Mouse (Mus musculus) embryonic facial prominence, embryonic 13.5 days (tissue): ENCODE measurements around the gene Zfhx3. TPM values are rescaled to one million over a fixed set of nuclear protein-coding genes. Genes with fewer than 3 reads are reported as not detected.

Source experiments
- ATAC-seq: fragments of 200-750 bp; cut with Nextera tagmentation; 2 replicates; pipeline ENCODE4 v1.8.0; 2017; ENCODE audit warnings: low read depth; ENCODE audit not compliant: insufficient number of reproducible peaks, insufficient read depth, low FRiP score, low TSS enrichment
- H3K27ac ChIP-seq: fragments of 300-500 bp; sonication (generic); 2 replicates; pipeline ENCODE4 v1.5.1; 2015; ENCODE audit warnings: moderate library complexity, mild to moderate bottlenecking, inconsistent platforms
- H3K27me3 ChIP-seq: fragments of 300-500 bp; sonication (generic); 2 replicates; pipeline ENCODE4 v1.6.1; 2015; ENCODE audit warnings: mild to moderate bottlenecking, inconsistent platforms
- H3K36me3 ChIP-seq: fragments of 300-500 bp; sonication (generic); 2 replicates; pipeline ENCODE4 v1.6.1; 2015; ENCODE audit warnings: mild to moderate bottlenecking, inconsistent platforms
- H3K4me1 ChIP-seq: fragments of 300-500 bp; sonication (generic); 2 replicates; pipeline ENCODE4 v1.6.1; 2015; ENCODE audit warnings: inconsistent platforms
- H3K4me2 ChIP-seq: fragments of 300-500 bp; sonication (generic); 2 replicates; pipeline ENCODE4 v1.6.1; 2015; ENCODE audit warnings: moderate library complexity, mild to moderate bottlenecking, inconsistent platforms
- H3K4me3 ChIP-seq: fragments of 300-500 bp; sonication (generic); 2 replicates; pipeline ENCODE4 v1.5.1; 2015; ENCODE audit warnings: mild to moderate bottlenecking, inconsistent platforms
- H3K9ac ChIP-seq: fragments of 300-500 bp; sonication (generic); 2 replicates; pipeline ENCODE4 v1.6.1; 2015; ENCODE audit warnings: mild to moderate bottlenecking, inconsistent platforms
- H3K9me3 ChIP-seq: fragments of 300-500 bp; sonication (generic); 2 replicates; pipeline ENCODE4 v1.6.1; 2016; ENCODE audit warnings: inconsistent platforms
- WGBS: fragments of 180-500 bp; shearing (Covaris S2); methylation state at CpG from one replicate; pipeline ENCODE4 v1.1.7; 2015; ENCODE audit warnings: mixed read lengths; 5-methylcytosine and 5-hydroxymethylcytosine counted together
- polyA plus RNA-seq: library from polyadenylated mRNA; unstranded; fragments of >200 nt; fragmentation: Nextera tagmentation; extraction: Ambion mirVana; gene quantifications from 2 replicates; pipeline ENCODE4 v1.2.1, GENCODE M21; 2015

Zfhx3 gene
- polyA plus RNA-seq, 1 experiment from 2014 or later = 29.9 TPM

DNA sequence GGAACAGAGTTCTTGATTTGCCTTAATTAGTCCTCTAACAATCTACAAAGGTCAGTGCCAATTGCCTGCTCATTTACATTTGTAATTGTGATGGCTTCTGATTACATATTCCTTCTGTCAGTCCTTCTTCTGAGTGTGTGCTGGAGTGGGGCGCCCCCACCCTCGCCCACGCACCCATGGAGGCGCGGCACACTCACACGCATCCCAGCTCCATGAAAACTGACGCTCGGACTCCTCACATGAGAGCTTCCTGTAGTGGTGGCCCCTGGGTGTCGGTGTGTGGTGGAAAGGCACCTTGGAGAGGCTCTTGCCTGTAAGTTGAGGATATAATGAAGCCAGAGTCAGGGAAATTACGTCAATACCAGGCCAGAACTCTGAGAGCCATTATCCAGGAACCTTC, 921.0 kb downstream of the Zfhx3 start:
- 0 out of 2 replicates have a peak, but pooled peaks have one; percentile 32 for ATAC-seq
- Histone ChIP-seq H3K4me1 (peaks cover 28% of the 10 kb centered on the region), H3K27me3 (no peaks in the 10 kb centered on the region), H3K27ac (0 out of 2 replicates have a peak overlapping the region, but pooled peaks have one; percentile 4), H3K9me3 (no peaks in the 10 kb centered on the region), H3K9ac (no peak overlapping the region), H3K36me3 (peaks cover 21% of the 10 kb centered on the region), H3K4me2 (no peak overlapping the region), H3K4me3 (no peak overlapping the region)
- 87% methylated on average over 10 of the region's 10 CpGs for WGBS

DNA sequence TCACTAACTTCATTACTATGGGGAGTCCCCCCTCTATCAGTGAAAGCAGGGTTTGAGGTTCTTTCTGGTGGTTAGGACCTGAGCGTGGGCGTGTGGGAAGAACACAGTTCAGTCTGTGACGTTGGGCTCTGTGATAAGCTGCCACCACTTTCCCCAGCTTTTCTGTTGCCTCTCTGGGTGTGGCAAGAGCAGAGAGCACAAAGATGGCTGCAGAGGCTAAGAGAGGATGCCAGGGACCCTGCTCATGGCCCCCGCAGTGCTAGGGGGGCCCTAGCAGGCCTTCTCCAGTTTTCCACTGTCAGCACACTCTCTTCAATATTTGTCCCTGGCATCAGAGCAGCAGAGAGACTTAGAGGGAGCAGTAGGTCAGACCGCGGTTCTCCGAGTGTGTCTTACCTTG, 924.0 kb downstream of the Zfhx3 start:
- no peaks in the 10 kb centered on the region for H3K9me3 ChIP-seq
- no peaks in the 10 kb centered on the region for H3K27me3 ChIP-seq
- H3K4me1 ChIP-seq = peaks cover 35% of the 10 kb centered on the region
- no peak overlapping the region for H3K4me3 ChIP-seq
- no peak overlapping the region for H3K27ac ChIP-seq
- peaks cover 18% of the 10 kb centered on the region for H3K36me3 ChIP-seq
- 89% methylated on average over 7 of the region's 7 CpGs for WGBS
- H3K4me2 ChIP-seq = no peak overlapping the region
- no peak for ATAC-seq
- no peak overlapping the region for H3K9ac ChIP-seq

DNA sequence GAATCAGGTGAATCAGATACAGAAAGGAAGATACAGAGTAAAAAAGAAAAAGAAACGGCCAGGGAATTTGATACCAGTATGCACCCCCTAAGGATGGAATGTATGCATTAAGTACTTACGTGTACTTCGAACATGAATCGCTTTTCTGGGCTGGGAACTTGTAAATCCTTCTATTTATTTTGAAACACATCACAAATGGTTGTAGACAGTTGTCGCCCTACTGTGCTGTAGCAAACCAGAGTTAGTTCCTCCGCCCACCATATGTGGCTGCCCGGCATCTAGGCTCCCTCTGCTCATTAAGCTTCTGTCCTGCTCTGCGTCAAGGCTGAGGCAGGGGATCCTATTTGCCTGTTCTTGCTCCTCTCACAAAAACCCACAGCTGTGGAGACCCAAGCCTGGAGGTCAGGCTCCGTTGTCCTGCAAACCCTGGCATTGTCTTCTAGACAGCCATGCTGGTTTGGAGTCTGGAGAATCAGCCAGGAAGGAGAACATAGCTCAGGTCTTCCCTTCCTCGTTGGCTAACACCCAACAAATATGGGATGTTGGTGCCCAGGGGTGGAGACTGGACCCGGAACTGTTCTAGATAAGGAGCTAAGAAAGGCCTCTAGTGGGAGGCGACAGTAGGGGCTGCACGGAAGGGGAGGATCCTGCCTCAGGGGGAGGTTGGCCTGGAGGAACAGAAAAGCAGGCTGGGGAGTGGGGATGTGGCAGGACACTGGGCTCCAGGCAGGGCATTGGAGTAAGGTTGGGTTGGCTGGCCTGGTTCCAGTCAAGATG, 925.2 kb downstream of the Zfhx3 start:
- Histone ChIP-seq H3K36me3 (peaks cover 18% of the 10 kb centered on the region; the same call in 1 of the 2 replicates), H3K4me3 (no peak overlapping the region), H3K9me3 (no peaks in the 10 kb centered on the region), H3K9ac (no peak overlapping the region), H3K4me2 (no peak overlapping the region), H3K4me1 (peaks cover 33% of the 10 kb centered on the region), H3K27ac (no peak overlapping the region), H3K27me3 (no peaks in the 10 kb centered on the region)
- 68% methylated on average over 13 of the region's 13 CpGs for WGBS
- 0 out of 2 replicates have a peak, but pooled peaks have one; percentile 13 for ATAC-seq

DNA sequence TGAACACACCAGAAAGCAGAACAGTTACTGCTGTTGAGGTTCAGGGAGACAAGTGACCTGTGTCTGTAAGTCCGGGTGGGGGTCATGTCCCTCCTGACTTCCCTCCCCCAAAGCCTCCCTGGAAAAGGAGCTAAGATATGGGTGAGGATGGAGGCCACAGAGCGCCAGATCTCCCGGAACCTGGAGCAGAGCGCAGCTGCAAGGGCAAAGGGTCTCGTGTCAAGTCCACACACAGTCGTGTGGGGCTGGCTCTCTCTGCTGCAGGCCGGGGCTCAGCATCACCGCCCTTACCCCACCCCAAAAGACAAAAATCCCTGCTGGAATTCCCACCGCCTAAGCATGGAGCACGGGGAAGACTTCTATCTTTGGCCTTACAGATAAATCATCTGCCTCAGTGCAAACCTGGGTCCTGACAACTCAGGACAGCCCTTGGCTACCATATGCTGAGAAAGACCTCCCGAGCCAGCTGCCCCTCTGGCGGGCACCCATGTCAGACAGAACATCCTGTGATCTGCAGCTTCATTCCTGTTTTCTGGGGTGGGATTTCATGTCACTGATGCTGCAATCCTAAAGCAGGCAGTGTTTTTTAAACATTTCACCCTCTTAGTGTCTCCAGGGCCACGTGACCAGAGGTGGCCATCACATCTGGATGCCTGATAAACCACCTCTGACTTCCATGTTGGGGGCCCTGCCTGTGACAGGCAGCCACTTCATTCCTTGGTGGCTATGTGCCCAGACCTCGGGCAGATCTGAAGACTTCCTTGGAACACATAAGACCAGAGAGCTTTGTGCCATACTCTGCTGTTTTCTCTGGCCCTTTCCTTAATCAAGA, 926.0 kb downstream of the Zfhx3 start:
- H3K9ac ChIP-seq = no peak overlapping the region
- no peaks in the 10 kb centered on the region for H3K27me3 ChIP-seq
- H3K4me2 ChIP-seq = no peak overlapping the region
- peaks cover 26% of the 10 kb centered on the region for H3K4me1 ChIP-seq
- 80% methylated on average over 14 of the region's 14 CpGs for WGBS
- no peaks in the 10 kb centered on the region for H3K9me3 ChIP-seq
- H3K36me3 ChIP-seq = peaks cover 22% of the 10 kb centered on the region; the same call in 1 of the 2 replicates
- H3K27ac ChIP-seq = peak overlapping the region; percentile 19; the same call in 1 of the 2 replicates
- no peak for ATAC-seq
- H3K4me3 ChIP-seq = no peak overlapping the region

DNA sequence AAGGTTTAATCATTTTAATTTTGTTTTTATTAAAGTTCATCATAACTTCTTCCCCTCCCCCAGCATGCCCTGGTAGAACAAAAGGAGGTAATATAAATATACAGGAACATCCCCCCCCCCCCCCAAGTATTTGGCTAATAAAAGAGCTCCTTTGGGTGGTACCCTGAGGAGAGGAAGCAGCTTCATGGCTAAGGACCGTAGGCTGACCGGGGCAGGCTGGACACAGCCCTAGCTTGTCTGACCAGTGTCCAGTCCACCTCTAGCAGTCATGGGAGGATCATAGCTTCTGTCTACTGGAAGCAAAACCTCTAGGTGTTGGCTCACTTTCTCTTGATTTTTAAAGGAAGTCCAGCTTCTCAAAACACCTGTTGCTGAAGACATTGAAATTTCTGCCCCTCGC, 927.0 kb downstream of the Zfhx3 start:
- Histone ChIP-seq H3K4me1 (peaks cover 24% of the 10 kb centered on the region), H3K4me2 (no peak overlapping the region), H3K36me3 (peaks cover 29% of the 10 kb centered on the region), H3K27ac (no peak overlapping the region), H3K27me3 (no peaks in the 10 kb centered on the region), H3K4me3 (no peak overlapping the region), H3K9ac (no peak overlapping the region), H3K9me3 (no peaks in the 10 kb centered on the region)
- no peak for ATAC-seq
- WGBS = 93% methylated on average over 3 of the region's 3 CpGs

DNA sequence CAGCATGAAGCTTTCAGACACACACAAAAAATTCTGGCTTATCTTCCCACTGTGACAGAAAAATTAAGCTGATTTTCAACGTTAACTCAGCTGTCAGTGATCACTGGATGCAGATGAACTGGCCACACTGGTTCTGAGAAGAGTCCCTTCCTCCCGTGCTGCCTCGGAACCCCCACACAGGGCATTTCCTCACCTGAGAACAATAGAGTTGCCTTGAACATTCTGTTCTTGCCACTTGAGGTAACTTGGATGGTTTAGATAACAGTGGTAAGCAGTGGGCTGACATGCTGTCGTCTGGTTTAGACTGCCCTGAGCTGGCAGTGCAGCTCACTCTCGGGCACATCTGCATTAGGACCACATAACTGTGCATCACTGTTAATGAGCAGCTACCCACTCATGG, 927.5 kb downstream of the Zfhx3 start:
- ATAC-seq = no peak
- Histone ChIP-seq H3K27me3 (no peaks in the 10 kb centered on the region), H3K9ac (no peak overlapping the region), H3K9me3 (no peaks in the 10 kb centered on the region), H3K4me2 (no peak overlapping the region), H3K36me3 (peaks cover 29% of the 10 kb centered on the region), H3K27ac (no peak overlapping the region), H3K4me1 (peaks cover 24% of the 10 kb centered on the region), H3K4me3 (no peak overlapping the region)
- WGBS = 66% methylated on average over 5 of the region's 5 CpGs

DNA sequence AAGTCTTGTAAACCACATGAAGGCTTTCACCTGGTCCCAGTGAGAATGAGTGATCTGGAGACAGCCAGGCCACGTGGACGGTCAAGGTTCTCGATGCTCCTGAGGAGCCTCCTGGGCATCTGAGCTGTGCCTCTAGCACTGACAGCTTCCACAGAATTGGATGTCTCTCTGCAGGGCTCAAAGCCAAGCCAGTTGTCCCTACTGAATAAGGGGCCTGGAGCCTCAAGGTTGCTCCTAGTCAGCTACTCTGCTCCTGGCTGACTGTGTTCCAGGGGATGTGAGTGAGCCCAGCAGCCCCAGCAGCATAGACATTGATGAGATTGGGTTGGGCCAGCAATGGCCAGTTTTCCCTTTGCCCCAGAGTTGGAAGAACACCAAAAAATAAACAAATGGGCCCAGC, 927.9 kb downstream of the Zfhx3 start:
- Histone ChIP-seq H3K27ac (no peak overlapping the region), H3K4me1 (peaks cover 24% of the 10 kb centered on the region), H3K9me3 (no peaks in the 10 kb centered on the region), H3K9ac (no peak overlapping the region), H3K4me2 (no peak overlapping the region), H3K36me3 (peaks cover 29% of the 10 kb centered on the region), H3K27me3 (no peaks in the 10 kb centered on the region), H3K4me3 (no peak overlapping the region)
- 100% methylated on average over 3 of the region's 3 CpGs for WGBS
- no peak for ATAC-seq

DNA sequence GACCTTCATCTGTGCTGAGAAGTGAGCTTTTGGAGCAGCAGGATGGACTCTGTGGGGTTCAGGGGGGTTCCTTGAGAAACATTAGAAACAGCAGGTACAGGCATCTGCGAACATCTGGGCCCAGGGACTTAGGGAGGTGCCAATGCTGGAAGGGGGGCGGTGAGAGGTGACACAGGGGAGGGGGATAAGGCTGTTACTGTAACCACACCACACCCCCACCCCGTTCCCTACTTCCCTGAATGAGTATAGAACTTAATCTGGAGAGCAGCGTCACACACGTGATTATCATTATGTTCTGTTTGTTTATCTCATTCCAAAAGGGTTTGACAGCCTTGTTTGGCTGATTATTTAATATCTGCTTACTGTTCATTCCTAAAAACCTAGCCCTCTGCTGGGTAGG, 933.3 kb downstream of the Zfhx3 start:
- peaks cover 19% of the 10 kb centered on the region for H3K36me3 ChIP-seq
- no peaks in the 10 kb centered on the region for H3K27me3 ChIP-seq
- H3K4me1 ChIP-seq = peaks cover 19% of the 10 kb centered on the region
- H3K4me3 ChIP-seq = no peak overlapping the region
- H3K4me2 ChIP-seq = no peak overlapping the region
- 80% methylated on average over 5 of the region's 5 CpGs for WGBS
- ATAC-seq = no peak
- H3K9ac ChIP-seq = no peak overlapping the region
- H3K27ac ChIP-seq = no peak overlapping the region
- H3K9me3 ChIP-seq = no peaks in the 10 kb centered on the region

DNA sequence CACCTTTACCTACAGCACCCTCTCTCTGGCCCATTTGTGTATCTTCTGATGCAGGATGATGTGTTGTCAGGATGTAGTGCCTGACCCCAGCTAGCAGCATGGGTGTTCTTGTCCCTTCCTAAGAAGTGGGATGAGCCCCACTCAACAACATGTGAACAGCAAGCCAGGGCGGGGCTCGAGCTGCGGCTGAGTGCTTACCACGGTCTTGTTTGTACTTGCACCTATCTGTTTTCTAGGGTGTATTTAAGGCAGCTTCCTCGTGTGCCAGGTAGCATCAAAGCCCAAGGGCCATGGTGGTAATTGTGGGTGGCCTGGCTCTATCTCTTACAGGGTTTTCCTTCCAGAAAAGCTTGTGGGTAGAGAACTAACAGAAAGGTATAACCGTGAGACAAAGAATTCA, 937.7 kb downstream of the Zfhx3 start:
- Histone ChIP-seq H3K36me3 (peaks cover 16% of the 10 kb centered on the region), H3K4me1 (peaks cover 32% of the 10 kb centered on the region), H3K9me3 (no peaks in the 10 kb centered on the region), H3K4me2 (no peak overlapping the region), H3K9ac (no peak overlapping the region), H3K27me3 (no peaks in the 10 kb centered on the region), H3K4me3 (no peak overlapping the region), H3K27ac (no peak overlapping the region)
- ATAC-seq = no peak
- WGBS = 74% methylated on average over 6 of the region's 6 CpGs

DNA sequence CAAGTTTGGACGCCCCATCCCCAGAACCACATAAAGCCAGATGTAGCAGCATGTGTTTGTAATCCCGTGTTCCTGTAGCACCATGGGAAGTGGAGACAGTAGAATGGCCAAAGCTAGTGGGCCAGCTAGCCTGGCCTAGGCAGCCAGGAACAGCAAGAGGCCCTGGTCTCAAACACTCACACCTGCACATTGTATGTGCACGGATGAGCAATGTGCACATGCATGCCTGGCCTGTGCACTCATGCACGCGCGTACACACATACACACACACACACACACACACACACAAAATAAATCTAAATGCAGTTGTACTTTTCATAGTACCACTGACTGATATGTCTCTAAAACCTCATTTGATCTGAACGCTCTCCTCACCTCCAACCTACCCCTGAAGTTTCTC, 938.9 kb downstream of the Zfhx3 start:
- Histone ChIP-seq H3K9ac (no peak overlapping the region), H3K4me2 (no peak overlapping the region), H3K4me1 (peaks cover 44% of the 10 kb centered on the region), H3K36me3 (peaks cover 16% of the 10 kb centered on the region), H3K27ac (no peak overlapping the region), H3K27me3 (no peaks in the 10 kb centered on the region), H3K4me3 (no peak overlapping the region), H3K9me3 (no peaks in the 10 kb centered on the region)
- ATAC-seq = no peak
- WGBS = 88% methylated on average over 7 of the region's 7 CpGs

DNA sequence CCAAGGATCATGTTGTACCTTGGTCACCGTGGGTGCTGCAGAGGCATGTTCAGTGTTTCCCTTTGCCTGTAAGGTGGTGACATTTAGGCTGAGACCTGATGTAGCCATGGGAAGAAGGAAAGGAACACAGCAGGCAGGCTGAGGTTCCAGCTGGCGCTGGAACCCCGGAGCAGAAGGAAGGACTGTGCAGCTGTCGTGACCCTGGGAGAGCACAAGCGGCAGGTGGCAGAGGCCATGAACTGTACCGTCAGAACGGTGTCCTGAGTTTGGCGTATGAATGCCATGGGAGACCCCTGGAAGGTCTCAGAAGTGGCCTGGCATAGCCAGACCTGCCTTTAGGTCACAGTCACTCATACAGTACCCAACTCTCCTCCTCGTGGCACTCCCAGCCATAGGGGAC, 939.6 kb downstream of the Zfhx3 start:
- Histone ChIP-seq H3K27me3 (no peaks in the 10 kb centered on the region), H3K9me3 (no peaks in the 10 kb centered on the region), H3K4me3 (no peak overlapping the region), H3K27ac (no peak overlapping the region), H3K4me2 (no peak overlapping the region), H3K9ac (no peak overlapping the region), H3K4me1 (peaks cover 51% of the 10 kb centered on the region), H3K36me3 (peaks cover 16% of the 10 kb centered on the region)
- WGBS = 96% methylated on average over 9 of the region's 9 CpGs
- ATAC-seq = no peak

DNA sequence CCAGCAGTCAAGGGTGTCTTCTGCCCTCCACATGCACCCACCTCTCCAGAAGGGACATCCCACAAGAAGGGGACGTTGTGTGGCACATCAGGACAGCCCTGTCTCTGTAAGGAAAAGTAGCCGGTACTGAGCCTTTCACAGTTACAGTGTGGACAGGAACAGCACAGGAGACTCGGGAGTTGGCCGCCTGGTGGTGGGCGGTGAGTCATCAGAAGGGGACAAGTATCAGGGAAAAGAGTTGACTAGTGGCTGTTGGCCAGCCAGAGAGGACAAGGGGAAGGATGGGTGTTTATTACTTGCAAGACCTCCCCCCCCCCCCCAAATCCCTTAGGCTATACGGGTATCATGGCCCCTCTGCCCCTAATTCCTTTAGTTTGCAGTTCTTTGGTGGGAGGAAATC, 940.9 kb downstream of the Zfhx3 start:
- no peak overlapping the region for H3K27ac ChIP-seq
- no peaks in the 10 kb centered on the region for H3K9me3 ChIP-seq
- no peak for ATAC-seq
- 88% methylated on average over 6 of the region's 6 CpGs for WGBS
- H3K4me2 ChIP-seq = no peak overlapping the region
- H3K27me3 ChIP-seq = no peaks in the 10 kb centered on the region
- H3K9ac ChIP-seq = no peak overlapping the region
- peaks cover 55% of the 10 kb centered on the region for H3K4me1 ChIP-seq
- H3K4me3 ChIP-seq = no peak overlapping the region
- peaks cover 16% of the 10 kb centered on the region for H3K36me3 ChIP-seq
